Mouse (Mus musculus) olfactory bulb, adult 2 months (tissue): ENCODE data around the gene Unc45a.

ENCODE experiments used
- CTCF ChIP-seq: fragments of 200-500 bp; IDR thresholded peaks from 2 replicates; pipeline ENCODE4 v1.5.1; 2012; ENCODE audit warnings: low read depth, mild to moderate bottlenecking, low read length, moderate library complexity; ENCODE audit not compliant: insufficient read depth
- POLR2A ChIP-seq: fragments of 200-500 bp; IDR thresholded peaks from 2 replicates; pipeline ENCODE4 v1.6.1; 2012; ENCODE audit warnings: mild to moderate bottlenecking, low read depth, low read length, moderate library complexity; ENCODE audit not compliant: insufficient read depth

DNA sequence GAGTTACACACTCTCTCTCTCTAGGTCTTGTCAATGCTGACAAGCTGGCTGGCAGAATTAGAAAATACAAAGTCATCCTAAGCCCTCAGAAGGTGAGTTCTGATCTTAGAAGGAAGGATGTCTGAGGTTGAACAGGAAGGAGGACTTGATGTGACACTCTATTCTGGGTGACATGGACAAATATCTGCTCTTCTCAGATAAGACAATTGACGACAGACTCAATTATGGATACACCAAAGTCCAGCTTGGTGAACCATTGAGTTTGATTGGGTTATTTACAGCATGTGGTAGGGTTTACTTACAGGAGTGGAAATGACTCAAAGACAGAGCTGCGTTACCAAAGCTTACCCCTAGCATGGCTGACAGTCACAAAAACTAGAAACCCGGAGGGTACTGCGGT lies 64.4 kb downstream of the Unc45a start:
- TF ChIP-seq CTCF (no peak), POLR2A (no peak)
